Mouse (Mus musculus): ENCODE data around the gene Scgb2a2.
"Not testable (repeated sequence)": the region's sequence is repeated elsewhere in the genome, so short reads cannot be mapped to it uniquely, and the experiment has no call there.

Scgb2a2 gene

DNA sequence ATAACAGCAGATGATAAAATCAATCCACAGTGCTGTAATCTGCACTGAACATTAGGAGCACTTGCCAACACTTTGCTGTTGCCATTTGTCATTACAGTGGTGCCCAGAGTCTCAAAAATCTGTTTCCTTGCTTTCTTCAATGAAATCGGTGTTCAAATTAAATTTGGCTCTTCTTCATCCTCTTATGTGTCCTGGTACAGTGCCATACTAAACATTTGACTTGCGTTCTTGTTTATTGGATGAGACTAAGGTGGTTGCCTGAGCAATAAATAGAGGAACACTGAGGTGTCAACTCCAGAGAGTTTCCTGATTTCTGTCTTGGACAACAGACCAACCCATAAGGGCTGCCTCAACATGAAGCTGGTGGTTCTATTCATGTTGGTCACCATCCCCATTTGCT, at the start of gene Scgb2a2:
TSS of gene Scgb2a2 (plus strand) at position 301 of the 400 bp plus-strand sequence.
- no peak for DNase-seq (ENCODE audit: extremely low spot score)

GRCm38 (mm10) chr19:9836581-9837340, 10.6 kb upstream of the Scgb2a2 start:
- DNase-seq (ENCODE audit: extremely low spot score), result not testable (repeated sequence)

DNA sequence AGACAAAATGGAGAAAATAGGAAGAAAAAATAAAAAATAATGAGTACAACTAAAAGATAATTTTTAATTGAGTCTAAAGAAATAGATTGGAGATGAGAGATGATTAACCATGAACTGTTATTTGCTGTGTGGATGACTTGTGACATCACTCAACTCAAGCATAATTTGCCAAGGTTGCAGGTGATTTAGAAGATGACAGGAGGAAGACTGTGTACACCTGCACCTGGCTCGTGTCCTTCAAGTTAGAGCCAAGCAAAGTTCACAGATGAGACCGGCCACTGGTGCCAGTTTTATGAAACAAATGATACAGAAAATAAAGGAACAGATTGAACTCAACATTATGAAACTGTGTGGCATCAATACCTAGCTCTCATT, 10.0 kb upstream of the Scgb2a2 start:
- no peak for DNase-seq (ENCODE audit: extremely low spot score)

GRCm38 (mm10) chr19:9849368-9850075, 2.2 kb downstream of the Scgb2a2 start:
- DNase-seq (ENCODE audit: extremely low spot score), result not testable (repeated sequence)

DNA sequence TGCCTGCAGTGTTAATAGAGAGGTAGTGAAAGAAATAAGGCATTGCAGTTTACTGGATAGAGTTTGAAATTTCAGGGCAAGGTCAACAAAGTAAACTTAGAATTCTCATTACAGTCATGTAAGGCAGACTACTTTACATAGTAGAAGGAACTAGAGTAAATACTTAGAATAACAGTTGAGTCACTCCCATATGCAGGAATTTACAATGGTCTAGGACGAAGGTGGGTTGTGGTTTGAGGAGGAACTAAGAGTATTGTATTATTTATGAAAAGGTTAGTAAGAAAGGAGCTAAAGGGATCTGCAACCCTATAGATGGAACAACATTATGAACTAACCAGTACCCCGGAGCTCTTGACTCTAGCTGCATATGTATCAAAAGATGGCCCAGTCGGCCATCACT, 13.5 kb downstream of the Scgb2a2 start:
- not testable (repeated sequence) for DNase-seq (ENCODE audit: extremely low spot score)

DNA sequence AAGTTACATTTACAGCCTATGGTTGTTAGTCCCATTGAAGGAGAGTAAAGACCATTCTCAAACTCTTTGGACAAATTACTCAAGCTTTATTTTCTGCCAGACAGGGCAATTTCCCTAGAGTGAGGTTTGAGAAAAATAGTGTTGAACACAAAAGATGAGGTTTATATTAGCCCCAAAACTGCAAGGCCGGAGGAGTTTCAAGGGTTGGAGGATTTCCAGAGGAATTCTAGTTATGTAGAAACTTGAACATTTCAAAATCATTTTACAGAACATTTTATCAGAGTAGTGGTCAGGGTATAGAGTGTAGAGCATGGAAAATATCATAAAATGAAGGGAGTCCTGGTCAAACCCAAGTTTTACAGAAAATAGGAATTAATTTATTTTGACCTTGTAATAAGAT, 17.5 kb downstream of the Scgb2a2 start:
- DNase-seq (ENCODE audit: extremely low spot score), result no peak

- no peak for DNase-seq (ENCODE audit: extremely low spot score)
Observed at GRCm38 (mm10) chr19:9865466-9865865, 18.1 kb downstream of the Scgb2a2 start.

GRCm38 (mm10) chr19:9878186-9878835, 30.9 kb downstream of the Scgb2a2 start:
- no peak for DNase-seq (ENCODE audit: extremely low spot score)

GRCm38 (mm10) chr19:9886348-9886747, 39.0 kb downstream of the Scgb2a2 start:
- no peak for DNase-seq (ENCODE audit: extremely low spot score)

DNA sequence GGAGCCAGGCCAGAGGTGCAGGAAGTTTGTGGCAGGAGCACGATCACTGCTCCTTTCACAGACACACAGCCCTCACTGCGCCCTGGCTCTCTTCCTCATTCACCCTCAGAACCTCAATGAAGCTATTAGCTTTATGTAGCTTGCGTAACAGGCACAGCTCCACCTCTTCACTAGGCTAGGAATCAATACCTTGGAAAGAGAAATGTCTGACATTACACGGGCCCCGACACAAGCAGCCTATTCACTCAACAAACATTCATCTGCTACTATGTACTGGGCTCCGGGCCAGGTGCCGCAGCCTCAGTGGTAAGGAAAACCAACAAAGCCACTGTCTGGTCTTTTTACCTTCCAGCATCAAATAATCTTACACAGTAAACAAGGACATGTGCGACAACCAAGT, 39.4 kb downstream of the Scgb2a2 start:
- DNase-seq (ENCODE audit: extremely low spot score), result no peak

- no peak for DNase-seq (ENCODE audit: extremely low spot score)
Observed at GRCm38 (mm10) chr19:9896067-9896466, 48.7 kb downstream of the Scgb2a2 start.

- peak; percentile 32 for DNase-seq (ENCODE audit: extremely low spot score)
Observed at GRCm38 (mm10) chr19:9898339-9899066, 51.1 kb downstream of the Scgb2a2 start.

DNA sequence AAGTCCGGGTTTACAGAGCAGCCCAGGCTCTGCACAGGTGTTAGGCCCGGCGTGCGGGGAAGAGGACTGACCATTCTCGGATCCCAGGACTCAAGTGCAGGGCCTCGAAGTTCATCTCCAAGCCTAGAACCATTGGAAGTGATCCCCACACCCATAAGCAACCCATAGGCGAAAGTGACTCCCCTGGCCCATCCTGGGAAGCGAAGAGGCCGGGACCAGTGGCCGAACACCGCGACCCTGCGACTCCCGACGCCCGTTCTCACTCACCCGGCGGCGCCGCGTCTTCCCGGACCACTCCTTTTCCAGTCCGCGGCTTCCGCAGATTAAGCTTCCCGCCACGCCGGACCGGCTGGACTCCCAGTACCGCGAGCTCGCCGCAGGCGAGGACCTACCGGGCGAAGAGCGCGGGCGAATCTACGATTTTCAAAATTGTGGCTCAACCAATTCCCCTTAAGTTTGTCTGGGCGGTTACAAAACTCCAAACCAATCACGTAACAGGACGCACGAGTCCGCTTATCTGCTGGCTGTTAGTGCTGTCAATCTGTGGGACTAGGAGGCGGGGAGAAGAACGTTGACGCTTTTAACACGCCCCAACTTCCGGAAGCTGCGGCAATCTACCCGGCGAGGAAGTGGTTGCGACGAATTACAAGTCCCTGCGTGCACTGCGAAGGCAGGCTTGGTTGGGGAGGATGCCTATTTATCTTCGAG, 51.9 kb downstream of the Scgb2a2 start, which contains the start of gene Incenp:
TSS of gene Incenp (minus strand) at position 480 of the 708 bp plus-strand sequence.
- peak; percentile 95 for DNase-seq (ENCODE audit: extremely low spot score)

DNA sequence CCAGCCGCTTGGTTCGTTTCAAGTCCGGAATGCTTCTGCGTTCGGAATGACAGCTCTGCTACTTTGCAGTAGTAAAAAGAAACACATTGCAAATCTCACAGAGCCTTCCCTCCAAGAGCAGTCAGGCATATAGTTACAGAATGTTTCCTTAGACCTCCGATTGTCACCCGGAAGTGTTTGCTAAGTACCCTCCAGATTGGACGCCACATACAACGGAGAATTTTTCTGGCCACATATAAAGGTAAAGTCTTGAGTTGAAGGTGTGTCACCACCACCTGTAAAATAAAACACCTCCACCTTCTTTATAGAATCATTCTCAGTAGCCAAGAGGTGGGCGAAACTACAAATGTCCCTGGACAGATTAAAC, 52.4 kb downstream of the Scgb2a2 start:
- no peak for DNase-seq (ENCODE audit: extremely low spot score)

DNA sequence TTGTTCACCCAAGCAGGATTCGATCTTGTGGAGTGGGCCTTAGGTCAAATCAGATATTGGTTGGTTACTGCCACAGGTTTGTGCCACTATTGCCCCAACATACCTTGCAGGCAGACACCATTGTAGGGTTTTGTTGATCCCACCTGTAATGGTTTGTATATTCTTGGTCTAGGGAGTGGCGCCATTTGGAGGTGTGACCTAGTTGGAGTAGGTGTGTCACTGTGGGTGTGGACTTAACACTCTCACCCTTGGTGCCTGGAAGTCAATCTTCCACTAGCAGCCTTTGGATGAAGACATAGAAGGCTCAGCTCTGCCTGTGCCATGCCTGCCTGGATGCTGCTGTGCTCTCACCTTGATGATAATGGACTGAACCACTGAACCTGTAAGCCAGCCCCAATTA, 53.3 kb downstream of the Scgb2a2 start:
- DNase-seq (ENCODE audit: extremely low spot score), result not testable (repeated sequence)

All from embryo, embryonic 9.5 days (tissue).